Mouse (Mus musculus) 3T3-L1 (cell line): ENCODE results near the gene Ube2o.

ENCODE experiments used
- DNase-seq: peaks from one replicate; pipeline ENCODE4 v3.0.0-alpha.2; 2015; ENCODE audit warnings: low read depth, low spot score

Gene Ube2o

GRCm38 (mm10) chr11:116488207-116488606 lies 93.0 kb downstream of the Ube2o start:
- DNase-seq = no peak
